Mouse (Mus musculus) macrophage (primary cell): ENCODE data around the gene Ift22. TPM values are rescaled to one million over a fixed set of nuclear protein-coding genes. Genes with fewer than 3 reads are reported as not detected.

ENCODE experiments used
- H3K27ac ChIP-seq: fragments of 350-480 bp; formaldehyde crosslinking; 2 replicates; pipeline ENCODE4 v1.9.0; 2021
- H3K36me3 ChIP-seq: fragments of 350-480 bp; formaldehyde crosslinking; 2 replicates; pipeline ENCODE4 v1.9.0; 2021; ENCODE audit errors: inconsistent target
- H3K4me3 ChIP-seq: fragments of 350-480 bp; formaldehyde crosslinking; 2 replicates; pipeline ENCODE4 v1.9.0; 2021; ENCODE audit errors: inconsistent target
- H3K79me2 ChIP-seq: fragments of 350-480 bp; formaldehyde crosslinking; 2 replicates; pipeline ENCODE4 v1.9.0; 2021; ENCODE audit errors: inconsistent target
- WGBS: methylation state at CpG from one replicate; pipeline ENCODE4 v1.1.7; 2026; ENCODE audit warnings: inconsistent platforms; ENCODE audit not compliant: missing documents; 5-methylcytosine and 5-hydroxymethylcytosine counted together
- polyA plus RNA-seq: library from polyadenylated mRNA; stranded (reverse); fragments of 250-400 nt; gene quantifications from 3 replicates; pipeline ENCODE4 v1.2.4, GENCODE M21; 2018; ENCODE audit warnings: inconsistent platforms

The Ift22 gene
- polyA plus RNA-seq, 1 experiment from 2014 or later: 17.1 TPM

DNA sequence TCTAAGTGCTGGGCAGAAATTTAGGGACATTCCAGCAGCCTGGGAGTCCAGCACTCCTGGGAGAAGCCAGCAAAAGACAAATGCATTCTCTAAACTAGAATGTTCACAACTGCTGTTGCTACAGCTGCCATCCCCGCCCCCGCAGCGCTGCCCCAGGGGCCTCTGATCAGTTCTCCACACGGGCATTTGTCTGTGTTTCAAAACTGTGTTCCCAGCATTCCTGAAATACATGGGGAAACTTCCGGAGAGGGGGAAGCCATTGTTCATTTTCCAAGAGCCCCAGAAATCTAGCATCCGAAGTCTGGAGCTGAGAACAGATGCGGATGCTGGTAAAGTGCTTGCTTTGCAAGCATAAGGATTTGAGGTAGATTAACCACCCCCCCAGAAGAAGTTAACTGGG is 21.0 kb upstream of the Ift22 start:
- WGBS: 76% methylated on average over 7 of the region's 7 CpGs
- no peaks in the 10 kb centered on the region for H3K36me3 ChIP-seq
- no peak overlapping the region for H3K4me3 ChIP-seq
- no peaks in the 10 kb centered on the region for H3K79me2 ChIP-seq
- no peak overlapping the region for H3K27ac ChIP-seq

- Histone ChIP-seq H3K36me3 (no peaks in the 10 kb centered on the region), H3K4me3 (no peak overlapping the region), H3K27ac (no peak overlapping the region), H3K79me2 (no peaks in the 10 kb centered on the region)
- 64% methylated on average over 13 of the region's 19 CpGs for WGBS
Measured at GRCm38 (mm10) chr5:136888539-136889355, 19.2 kb upstream of the Ift22 start.

GRCm38 (mm10) chr5:136894840-136895528 is 13.0 kb upstream of the Ift22 start:
- H3K79me2 ChIP-seq: no peaks in the 10 kb centered on the region
- no peak overlapping the region for H3K27ac ChIP-seq
- WGBS: 76% methylated on average over 24 of the region's 25 CpGs
- H3K36me3 ChIP-seq: no peaks in the 10 kb centered on the region
- H3K4me3 ChIP-seq: no peak overlapping the region

DNA sequence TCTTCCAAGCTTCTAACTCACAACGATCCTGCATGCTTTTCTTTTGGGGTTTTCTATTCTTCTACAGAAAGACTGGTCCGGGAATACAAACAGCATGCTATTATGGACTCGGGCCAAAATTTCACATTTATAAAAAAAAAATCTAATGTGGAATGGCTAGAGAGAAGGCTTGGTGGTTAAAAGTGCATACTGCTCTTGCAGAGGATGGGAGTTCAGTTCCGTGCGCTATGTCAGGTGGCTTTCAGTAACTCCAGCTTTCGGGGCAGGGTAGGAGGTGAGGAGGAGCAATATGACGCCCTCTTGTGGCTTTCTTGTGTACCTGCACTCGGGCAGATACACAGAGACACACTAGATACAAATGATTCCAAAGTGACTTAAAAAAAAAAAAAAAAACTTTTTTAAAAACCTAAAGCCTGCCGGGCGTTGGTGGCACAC is 12.4 kb upstream of the Ift22 start:
- 69% methylated on average over 9 of the region's 10 CpGs for WGBS
- H3K27ac ChIP-seq: no peak overlapping the region
- no peak overlapping the region for H3K4me3 ChIP-seq
- no peaks in the 10 kb centered on the region for H3K36me3 ChIP-seq
- no peaks in the 10 kb centered on the region for H3K79me2 ChIP-seq

- Histone ChIP-seq H3K36me3 (no peaks in the 10 kb centered on the region), H3K4me3 (no peak overlapping the region), H3K79me2 (peaks cover 9% of the 10 kb centered on the region), H3K27ac (no peak overlapping the region)
- WGBS: 69% methylated on average over 3 of the region's 3 CpGs
Measured at GRCm38 (mm10) chr5:136904621-136905020, 3.3 kb upstream of the Ift22 start.

- WGBS: 61% methylated on average over 7 of the region's 7 CpGs
Measured at GRCm38 (mm10) chr5:136905630-136906029, 2.3 kb upstream of the Ift22 start.

DNA sequence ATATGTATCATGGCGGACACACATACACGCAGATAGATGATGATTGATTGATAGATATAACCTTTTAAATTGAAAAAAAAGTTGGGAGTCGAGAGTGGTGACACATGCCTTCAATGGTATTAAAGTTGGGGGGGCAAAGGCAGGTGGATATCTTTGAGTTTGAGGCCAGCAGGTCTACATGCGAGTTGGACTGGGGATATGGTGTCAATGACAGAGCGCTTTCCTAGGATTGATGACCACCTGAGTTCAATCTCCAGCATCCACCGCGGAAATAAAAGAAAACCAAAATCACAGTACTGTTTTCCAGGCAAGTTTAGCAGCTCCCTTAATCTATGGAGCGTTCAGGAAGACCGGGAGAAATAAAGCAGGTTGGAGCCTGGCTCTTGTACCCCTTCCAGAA is 363 bp upstream of the Ift22 start:
- Histone ChIP-seq H3K79me2 (peaks cover 18% of the 10 kb centered on the region), H3K27ac (no peak overlapping the region), H3K36me3 (peaks cover 19% of the 10 kb centered on the region), H3K4me3 (peak overlapping the region; percentile 82)
- 55% methylated on average over 9 of the region's 9 CpGs for WGBS

More at GRCm38 (mm10) chr5:136905630-136906029, 2.3 kb upstream of the Ift22 start:
- no peak overlapping the region for H3K27ac ChIP-seq
- no peak overlapping the region for H3K4me3 ChIP-seq
- H3K79me2 ChIP-seq: peaks cover 18% of the 10 kb centered on the region
- H3K36me3 ChIP-seq: no peaks in the 10 kb centered on the region; the same call in 1 of the 2 replicates

DNA sequence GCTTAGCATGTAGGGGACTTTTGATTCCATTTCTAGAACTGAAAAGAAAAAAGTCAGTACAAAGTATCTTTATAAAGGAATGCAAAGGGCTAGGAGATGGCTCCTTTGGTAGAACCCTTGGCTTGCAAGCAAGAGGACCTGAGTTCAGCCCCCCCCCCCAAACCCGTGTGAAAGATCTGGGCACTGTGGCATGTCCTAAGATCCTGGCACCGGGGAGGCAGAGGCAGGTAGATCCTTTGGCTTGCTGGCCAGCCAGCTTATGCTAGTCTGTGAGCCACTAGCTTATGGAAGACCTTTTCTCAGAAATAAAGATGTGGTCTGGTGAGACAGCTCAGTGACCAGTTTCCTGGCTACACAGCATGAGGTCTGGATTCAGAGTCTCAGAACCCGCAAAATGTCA is 6.2 kb downstream of the Ift22 start:
- H3K79me2 ChIP-seq: peaks cover 14% of the 10 kb centered on the region
- H3K4me3 ChIP-seq: no peak overlapping the region
- H3K27ac ChIP-seq: no peak overlapping the region
- 90% methylated on average over 3 of the region's 3 CpGs for whole genome bisulfite sequencing
- H3K36me3 ChIP-seq: peaks cover 30% of the 10 kb centered on the region

- Histone ChIP-seq H3K79me2 (no peaks in the 10 kb centered on the region), H3K4me3 (no peak overlapping the region), H3K36me3 (peaks cover 10% of the 10 kb centered on the region), H3K27ac (no peak overlapping the region)
- WGBS: 98% methylated on average over 8 of the region's 8 CpGs
Measured at GRCm38 (mm10) chr5:136917613-136918242, 9.8 kb downstream of the Ift22 start.

DNA sequence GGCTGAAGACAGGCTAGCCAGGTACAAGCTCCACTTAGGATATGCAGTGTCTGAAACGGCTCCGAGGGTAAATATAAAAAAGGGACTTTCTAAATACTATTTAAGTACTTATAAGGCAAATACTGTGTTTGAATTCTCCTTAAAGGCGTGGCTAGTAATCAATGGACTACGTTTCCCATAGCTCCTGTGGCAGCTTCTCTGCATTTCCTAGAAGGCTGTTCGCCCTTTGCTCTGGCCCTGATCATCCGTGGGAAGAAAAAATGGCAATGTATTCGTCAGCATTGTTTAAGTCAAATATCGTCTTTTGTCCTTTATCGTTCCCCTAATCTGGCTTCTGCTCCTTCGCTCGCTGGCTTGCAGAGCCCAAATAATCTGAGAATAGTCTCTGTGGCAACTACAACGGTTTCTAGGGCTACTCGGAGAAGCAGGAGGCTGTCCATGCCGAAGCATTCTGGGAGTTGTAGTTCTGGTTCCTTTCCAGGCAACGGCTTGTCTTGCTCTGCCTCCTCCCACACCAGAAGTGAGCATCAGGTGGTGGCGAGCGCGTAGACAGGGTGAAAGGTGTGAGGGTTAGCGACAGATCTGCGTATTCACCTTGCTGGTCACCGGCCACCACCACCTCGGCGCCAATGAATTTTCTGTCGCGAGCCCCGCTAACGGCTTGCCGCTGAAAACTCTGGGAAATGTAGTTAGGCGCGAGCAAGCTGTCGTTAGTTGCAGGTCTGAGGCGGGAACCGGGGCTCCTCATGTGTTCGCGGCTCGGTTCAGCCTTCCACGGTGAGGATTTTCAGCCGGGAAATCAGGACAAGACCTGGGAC is 10.9 kb downstream of the Ift22 start:
- Histone ChIP-seq H3K4me3 (peak overlapping the region; percentile 66), H3K79me2 (no peaks in the 10 kb centered on the region), H3K27ac (peak overlapping the region; percentile 25), H3K36me3 (no peaks in the 10 kb centered on the region; the same call in 1 of the 2 replicates)
- WGBS: 1% methylated on average over 36 of the region's 38 CpGs

- Histone ChIP-seq H3K36me3 (no peaks in the 10 kb centered on the region), H3K79me2 (no peaks in the 10 kb centered on the region), H3K27ac (no peak overlapping the region), H3K4me3 (peak overlapping the region; percentile 66)
- whole genome bisulfite sequencing: 22% methylated on average over 17 of the region's 18 CpGs
Measured at GRCm38 (mm10) chr5:136919546-136920301, 11.8 kb downstream of the Ift22 start.

DNA sequence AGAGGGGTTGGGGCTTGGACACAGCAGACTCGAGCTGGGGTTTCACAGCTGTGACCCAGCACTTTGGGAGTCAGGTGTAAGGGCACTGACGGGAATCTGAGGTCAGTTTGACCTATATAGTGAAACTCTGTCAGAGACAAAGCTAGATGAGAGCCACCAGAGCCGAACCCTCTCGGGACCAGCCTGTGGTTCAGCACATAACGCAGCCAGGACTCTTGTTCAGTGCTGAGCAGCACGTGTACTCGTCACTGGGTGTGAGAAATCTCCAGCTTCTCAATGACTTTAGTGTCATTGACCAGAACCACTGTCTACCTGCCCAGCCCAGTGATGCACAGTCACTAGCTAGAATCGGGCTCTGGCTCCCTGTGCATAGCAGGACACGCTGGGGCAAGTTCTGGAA is 14.9 kb downstream of the Ift22 start:
- WGBS: 97% methylated on average over 9 of the region's 9 CpGs
- Histone ChIP-seq H3K36me3 (no peaks in the 10 kb centered on the region), H3K79me2 (no peaks in the 10 kb centered on the region), H3K27ac (no peak overlapping the region), H3K4me3 (no peak overlapping the region)

DNA sequence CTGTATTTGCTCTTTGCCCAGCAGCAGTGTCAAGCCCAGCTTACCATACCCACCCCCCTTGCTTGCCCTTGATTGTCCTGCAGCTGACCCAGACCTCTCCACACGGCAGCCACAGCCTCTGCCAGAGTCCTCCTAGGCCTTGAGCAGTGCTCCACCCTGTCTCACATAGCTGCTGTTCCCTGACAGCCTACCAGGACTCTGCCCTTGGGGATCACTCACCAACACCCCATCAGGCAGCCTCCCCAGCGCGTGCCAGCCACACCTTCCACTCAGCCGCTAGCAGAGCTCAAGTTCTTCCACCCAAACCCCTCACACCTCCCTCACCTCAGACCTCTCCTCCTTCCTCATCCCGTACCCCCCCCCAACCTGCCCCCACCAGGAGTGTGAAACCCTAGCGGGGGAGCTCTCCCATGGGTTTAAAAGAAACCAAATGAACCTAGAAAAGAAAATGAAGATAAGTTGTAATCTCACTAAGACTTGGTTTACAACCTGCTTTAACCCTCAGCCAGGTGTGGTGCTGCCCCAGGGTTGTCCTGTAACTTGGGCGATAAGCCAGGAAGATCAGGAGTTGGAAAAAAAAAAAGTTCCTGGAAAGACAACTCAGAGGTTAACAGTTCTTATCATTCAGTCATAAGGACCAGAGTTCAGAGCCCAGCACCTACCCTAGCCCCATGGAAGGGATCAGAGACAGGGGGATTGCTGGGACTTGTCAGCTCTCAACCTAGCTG is 16.0 kb downstream of the Ift22 start:
- WGBS: 94% methylated on average over 6 of the region's 7 CpGs
- Histone ChIP-seq H3K79me2 (no peaks in the 10 kb centered on the region), H3K36me3 (no peaks in the 10 kb centered on the region), H3K27ac (no peak overlapping the region), H3K4me3 (no peak overlapping the region)
